Mouse (Mus musculus): ENCODE data around the gene Ppfibp1. TPM values are rescaled to one million over a fixed set of nuclear protein-coding genes. Genes with fewer than 3 reads are reported as not detected.

Gene Ppfibp1
- polyA plus RNA-seq, 1 experiment from 2014 or later = 16.5 TPM

DNA sequence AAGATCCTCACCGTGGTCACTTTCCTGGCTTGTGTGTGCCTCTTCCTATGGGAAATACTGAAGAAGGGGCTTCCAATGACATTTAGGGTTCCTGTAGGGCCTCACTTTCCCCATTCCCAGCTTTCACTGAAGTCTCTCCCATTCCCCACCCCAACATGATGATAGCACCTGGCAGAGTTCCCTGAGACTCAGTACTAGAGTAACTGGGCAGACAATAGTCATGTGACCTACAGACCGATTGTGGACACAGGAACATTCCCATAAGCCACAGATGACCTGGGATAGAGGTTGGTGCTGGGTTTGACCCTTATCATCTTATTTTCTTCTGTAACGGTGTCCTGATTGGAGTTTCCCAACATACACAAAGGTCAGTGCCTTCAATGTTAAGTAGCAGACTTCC, 4.1 kb upstream of the Ppfibp1 start:
- peaks cover 18% of the 10 kb centered on the region for H3K4me1 ChIP-seq
- 73% methylated on average over 3 of the region's 3 CpGs for WGBS (ENCODE audit: insufficient replicate concordance)
- no peak overlapping the region for H3K4me3 ChIP-seq
- no peak overlapping the region for H3K9ac ChIP-seq
- H3K27ac ChIP-seq = no peak overlapping the region
- no peaks in the 10 kb centered on the region for H3K9me3 ChIP-seq (replicated peaks)
- no peaks in the 10 kb centered on the region for H3K36me3 ChIP-seq
- 0 out of 2 replicates have a peak, but pooled peaks cover 2% of the 10 kb centered on the region for H3K27me3 ChIP-seq (replicated peaks)
- ATAC-seq = no peak
- no peak overlapping the region for H3K4me2 ChIP-seq

DNA sequence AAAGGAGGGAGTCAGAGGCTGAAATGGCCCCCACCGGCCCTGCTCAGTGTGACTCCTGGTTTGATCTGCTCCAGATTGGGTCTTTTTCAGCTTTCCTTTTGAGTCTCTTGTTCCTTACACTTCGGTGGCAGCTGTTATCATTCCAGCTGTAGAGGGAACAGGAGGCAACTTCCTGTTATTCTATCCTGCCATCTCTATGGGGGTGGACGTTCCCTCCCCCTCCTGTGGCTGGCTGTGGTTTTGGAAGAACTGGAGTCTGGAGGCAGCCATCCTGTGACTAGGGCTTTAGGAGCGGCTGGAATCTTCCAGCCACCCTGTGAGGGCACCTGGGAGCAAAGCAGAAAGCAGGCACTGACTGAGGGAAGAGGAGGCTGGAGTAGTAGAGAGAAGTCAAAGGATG, 3.4 kb upstream of the Ppfibp1 start:
- H3K4me1 ChIP-seq = peaks cover 23% of the 10 kb centered on the region
- no peak for ATAC-seq
- 25% methylated on average over 4 of the region's 4 CpGs for WGBS (ENCODE audit: insufficient replicate concordance)
- H3K9ac ChIP-seq = no peak overlapping the region
- peaks cover 7% of the 10 kb centered on the region; the same call in 1 of the 2 replicates for H3K27me3 ChIP-seq (replicated peaks)
- H3K9me3 ChIP-seq (replicated peaks) = no peaks in the 10 kb centered on the region
- no peak overlapping the region for H3K4me3 ChIP-seq
- H3K4me2 ChIP-seq = no peak overlapping the region
- H3K27ac ChIP-seq = no peak overlapping the region
- no peaks in the 10 kb centered on the region for H3K36me3 ChIP-seq

DNA sequence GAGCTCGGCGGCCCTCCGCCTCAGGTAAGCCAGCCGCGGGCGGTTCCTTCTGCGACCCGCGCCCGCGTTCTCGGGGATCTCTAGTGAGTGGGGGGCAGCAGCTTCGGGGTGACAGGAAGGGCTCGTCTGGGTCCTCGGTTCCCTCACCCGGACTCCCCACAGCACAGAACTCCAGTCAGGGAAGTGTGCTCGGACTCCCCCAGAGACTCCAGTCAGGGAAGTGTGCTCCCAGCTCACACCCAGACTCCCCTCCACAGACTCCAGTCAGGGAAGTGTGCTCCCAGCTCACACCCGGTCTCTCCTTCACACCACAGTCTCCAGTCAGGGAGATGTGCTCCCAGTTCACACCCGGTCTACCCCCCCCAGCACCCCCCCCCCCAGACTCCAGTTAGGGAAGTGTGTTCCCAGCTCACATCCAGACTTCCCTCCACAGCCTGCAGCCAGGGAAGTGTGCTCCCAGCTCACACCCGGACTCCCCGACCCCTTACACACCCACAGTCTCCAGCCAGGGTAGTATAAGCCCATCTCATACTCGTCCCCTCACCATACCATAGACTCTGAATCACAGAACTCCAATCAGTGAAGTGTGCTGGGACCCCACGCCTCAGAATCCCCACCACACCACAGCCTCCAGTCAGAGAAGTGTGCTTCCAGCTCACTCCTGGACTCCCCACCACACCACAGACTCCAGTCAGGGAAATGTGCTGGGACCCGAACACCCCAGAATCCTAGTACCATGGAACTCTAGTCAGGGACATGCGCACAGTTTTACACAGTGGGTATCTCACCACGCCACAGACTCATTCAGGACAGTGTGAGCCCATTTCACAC, 588 bp downstream of the Ppfibp1 start:
- peak overlapping the region; percentile 96 for H3K4me2 ChIP-seq
- H3K4me1 ChIP-seq = peaks cover 32% of the 10 kb centered on the region
- peak overlapping the region; percentile 79 for H3K4me3 ChIP-seq
- peak overlapping the region; percentile 85 for H3K9ac ChIP-seq
- peak overlapping the region; percentile 70 for H3K27ac ChIP-seq
- 11% methylated on average over 26 of the region's 26 CpGs for WGBS (ENCODE audit: insufficient replicate concordance)
- H3K36me3 ChIP-seq = no peaks in the 10 kb centered on the region
- peaks cover 7% of the 10 kb centered on the region; the same call in 1 of the 2 replicates for H3K27me3 ChIP-seq (replicated peaks)
- no peaks in the 10 kb centered on the region for H3K9me3 ChIP-seq (replicated peaks)
- peak; percentile 56 for ATAC-seq

DNA sequence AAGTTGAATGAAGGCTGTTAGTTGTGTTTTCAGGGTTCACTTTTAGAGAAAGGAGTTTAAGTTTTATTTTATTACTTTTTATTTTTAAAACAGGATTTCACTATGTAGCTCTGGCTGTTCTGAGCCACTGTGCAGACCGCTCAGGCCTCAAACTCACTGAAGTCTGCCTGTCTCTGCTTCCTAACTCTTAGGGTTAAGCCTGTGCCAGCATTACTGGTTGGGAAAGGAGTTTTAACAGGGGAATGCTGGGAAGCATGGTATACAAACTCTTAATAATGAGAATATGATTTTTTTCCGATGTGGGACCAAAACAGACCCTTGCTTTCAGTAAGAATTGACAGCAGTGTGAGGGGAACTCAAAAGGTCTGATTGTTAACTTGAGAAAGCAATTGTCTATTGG, 1.9 kb downstream of the Ppfibp1 start:
- H3K4me3 ChIP-seq = no peak overlapping the region
- H3K9me3 ChIP-seq (replicated peaks) = no peaks in the 10 kb centered on the region
- no peak for ATAC-seq
- H3K4me1 ChIP-seq = peaks cover 28% of the 10 kb centered on the region
- peak overlapping the region; percentile 17 for H3K4me2 ChIP-seq
- H3K36me3 ChIP-seq = no peaks in the 10 kb centered on the region
- 64% methylated on average over 2 of the region's 2 CpGs for WGBS (ENCODE audit: insufficient replicate concordance)
- peaks cover 7% of the 10 kb centered on the region; the same call in 1 of the 2 replicates for H3K27me3 ChIP-seq (replicated peaks)
- no peak overlapping the region for H3K27ac ChIP-seq
- no peak overlapping the region for H3K9ac ChIP-seq

DNA sequence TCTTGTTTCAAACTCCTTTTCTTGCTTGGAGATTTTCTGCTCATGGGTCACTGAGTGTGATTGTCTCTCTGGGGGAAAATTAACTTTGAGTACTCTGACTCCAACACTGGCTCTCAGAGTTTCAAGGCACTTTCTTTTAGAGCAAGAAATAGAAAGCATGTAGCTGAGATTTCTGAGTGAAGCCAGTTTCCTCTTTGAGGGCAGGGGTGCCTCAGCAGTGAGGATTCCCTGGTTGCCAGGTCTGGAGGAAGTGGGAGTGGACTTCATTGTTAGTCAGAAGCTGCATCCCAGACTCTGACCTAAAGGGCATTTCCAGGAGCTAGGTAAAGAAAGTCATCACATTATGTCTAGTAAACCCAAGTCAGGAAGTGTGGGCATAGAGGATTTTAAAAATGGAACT, 2.3 kb downstream of the Ppfibp1 start:
- Histone ChIP-seq H3K9ac (no peak overlapping the region), H3K9me3 (replicated peaks) (no peaks in the 10 kb centered on the region), H3K4me3 (no peak overlapping the region), H3K4me2 (peak overlapping the region; percentile 17), H3K4me1 (peaks cover 28% of the 10 kb centered on the region), H3K27ac (no peak overlapping the region), H3K27me3 (replicated peaks) (peaks cover 7% of the 10 kb centered on the region; the same call in 1 of the 2 replicates), H3K36me3 (no peaks in the 10 kb centered on the region)
- ATAC-seq = no peak

DNA sequence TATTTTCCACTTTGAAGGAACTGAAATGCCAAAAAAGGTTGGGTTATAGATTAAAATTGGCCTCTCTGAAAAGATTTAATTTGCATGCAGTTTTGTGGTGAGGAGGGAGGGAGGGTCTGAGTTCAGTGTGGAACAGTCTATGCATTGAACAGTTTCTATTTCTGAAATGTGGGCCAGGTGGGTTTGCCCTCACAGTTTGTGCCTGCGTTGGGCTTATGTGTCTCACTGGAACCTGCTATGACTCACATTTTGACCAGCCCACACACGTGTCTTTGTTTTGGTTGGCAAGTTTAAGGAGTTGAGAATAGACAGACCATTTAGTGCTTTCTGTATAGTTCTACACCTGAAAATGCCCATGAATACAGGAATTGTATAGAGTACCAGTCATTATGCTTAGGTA, 5.6 kb downstream of the Ppfibp1 start:
- no peak overlapping the region for H3K4me3 ChIP-seq
- H3K27ac ChIP-seq = no peak overlapping the region
- H3K9me3 ChIP-seq (replicated peaks) = no peaks in the 10 kb centered on the region
- peaks cover 7% of the 10 kb centered on the region; the same call in 1 of the 2 replicates for H3K27me3 ChIP-seq (replicated peaks)
- H3K4me1 ChIP-seq = peaks cover 16% of the 10 kb centered on the region
- H3K36me3 ChIP-seq = no peaks in the 10 kb centered on the region
- no peak overlapping the region for H3K4me2 ChIP-seq
- no peak for ATAC-seq
- 59% methylated on average over 2 of the region's 2 CpGs for WGBS (ENCODE audit: insufficient replicate concordance)
- no peak overlapping the region for H3K9ac ChIP-seq

DNA sequence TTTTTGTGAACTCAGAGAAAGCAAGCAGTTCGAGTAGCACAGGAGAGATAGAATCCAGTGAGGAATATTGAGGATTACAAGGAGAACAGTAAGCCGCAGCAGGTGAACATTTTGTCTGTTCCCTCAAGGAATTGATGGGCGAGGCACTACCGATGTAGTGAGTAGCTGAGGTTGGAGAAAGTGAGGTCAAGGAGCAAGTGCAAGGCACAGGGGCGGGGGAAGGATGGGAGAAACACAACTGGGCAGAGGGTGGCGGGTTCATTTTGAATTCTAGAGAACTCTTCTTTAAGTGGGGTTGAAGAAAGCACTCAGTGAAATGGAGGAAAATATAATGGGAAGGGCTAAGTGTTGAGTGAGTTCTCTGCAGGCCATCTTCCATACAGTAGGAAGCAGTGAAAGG, 10.4 kb downstream of the Ppfibp1 start:
- H3K4me2 ChIP-seq = no peak overlapping the region
- ATAC-seq = no peak
- no peaks in the 10 kb centered on the region for H3K36me3 ChIP-seq
- 62% methylated on average over 6 of the region's 6 CpGs for WGBS (ENCODE audit: insufficient replicate concordance)
- H3K4me3 ChIP-seq = no peak overlapping the region
- H3K9me3 ChIP-seq (replicated peaks) = no peaks in the 10 kb centered on the region
- H3K9ac ChIP-seq = no peak overlapping the region
- H3K27ac ChIP-seq = no peak overlapping the region
- peaks cover 3% of the 10 kb centered on the region; the same call in 1 of the 2 replicates for H3K4me1 ChIP-seq
- no peaks in the 10 kb centered on the region for H3K27me3 ChIP-seq (replicated peaks)

DNA sequence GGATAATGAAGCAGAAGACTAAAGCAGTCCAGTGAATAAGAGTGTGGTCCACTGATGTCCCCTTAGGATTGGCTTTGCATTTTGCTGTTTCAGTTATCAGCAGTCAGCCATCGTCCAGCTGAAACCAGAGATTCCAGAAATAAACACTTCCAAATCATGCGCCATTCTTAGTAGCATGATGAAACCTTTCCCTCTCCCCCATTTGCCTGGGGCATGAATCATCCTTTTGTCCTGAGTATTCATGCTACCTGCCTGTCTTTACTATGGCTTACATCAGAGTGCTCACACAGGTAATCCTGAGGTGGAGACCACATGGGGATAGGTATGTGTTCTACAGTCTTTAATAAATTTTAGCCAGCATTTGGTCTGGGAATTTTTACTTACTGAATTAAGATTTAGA, 11.4 kb downstream of the Ppfibp1 start:
- Histone ChIP-seq H3K4me3 (no peak overlapping the region), H3K27me3 (replicated peaks) (no peaks in the 10 kb centered on the region), H3K9me3 (replicated peaks) (no peaks in the 10 kb centered on the region), H3K27ac (no peak overlapping the region), H3K4me1 (peaks cover 3% of the 10 kb centered on the region; the same call in 1 of the 2 replicates), H3K9ac (no peak overlapping the region), H3K4me2 (no peak overlapping the region), H3K36me3 (no peaks in the 10 kb centered on the region)
- WGBS (ENCODE audit: insufficient replicate concordance) = 65% methylated on average over 2 of the region's 2 CpGs
- no peak for ATAC-seq

DNA sequence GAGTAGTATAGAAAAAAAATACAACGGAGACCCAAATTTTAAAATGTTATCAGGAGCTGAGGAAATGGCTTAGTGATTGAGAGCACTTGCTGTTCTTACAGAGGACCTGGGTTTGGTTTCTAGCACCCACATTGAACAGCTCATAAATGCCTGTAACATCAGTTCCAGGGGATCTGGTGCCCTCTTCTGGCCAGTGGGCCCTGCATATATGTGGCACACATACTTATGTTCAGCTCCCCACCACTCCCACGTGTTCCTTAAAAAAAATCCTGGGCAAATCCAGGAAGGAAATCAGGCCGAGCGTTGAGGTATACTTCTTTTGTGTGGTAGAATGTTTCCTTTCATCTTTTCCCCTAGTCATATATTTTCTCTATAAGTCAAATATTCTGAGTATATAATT, 13.6 kb downstream of the Ppfibp1 start:
- Histone ChIP-seq H3K9me3 (replicated peaks) (no peaks in the 10 kb centered on the region), H3K27ac (no peak overlapping the region), H3K27me3 (replicated peaks) (no peaks in the 10 kb centered on the region), H3K36me3 (no peaks in the 10 kb centered on the region), H3K4me3 (no peak overlapping the region), H3K4me1 (peaks cover 15% of the 10 kb centered on the region), H3K9ac (no peak overlapping the region), H3K4me2 (no peak overlapping the region)
- no peak for ATAC-seq
- 75% methylated on average over 4 of the region's 4 CpGs for WGBS (ENCODE audit: insufficient replicate concordance)

DNA sequence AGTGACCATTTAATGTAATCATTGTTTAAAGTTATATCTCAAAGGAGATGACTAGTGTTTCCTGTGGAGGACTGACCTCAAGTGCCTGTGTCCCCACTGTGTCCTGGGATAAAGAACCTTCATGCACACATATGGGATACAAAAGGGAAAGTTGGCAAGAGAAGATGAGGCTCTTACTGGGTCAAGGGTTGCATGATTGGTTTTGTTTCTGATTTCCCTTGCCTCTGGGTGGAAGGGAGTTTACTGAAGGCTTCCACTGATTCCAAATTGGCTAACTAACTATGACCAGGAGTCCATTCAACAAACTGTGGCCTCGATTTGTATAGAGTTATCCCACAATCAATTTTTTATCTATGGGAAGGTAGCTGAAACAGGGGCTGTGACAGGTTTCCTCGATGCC, 15.3 kb downstream of the Ppfibp1 start:
- no peak for ATAC-seq
- no peak overlapping the region for H3K9ac ChIP-seq
- peaks cover 24% of the 10 kb centered on the region for H3K4me1 ChIP-seq
- no peaks in the 10 kb centered on the region for H3K9me3 ChIP-seq (replicated peaks)
- no peaks in the 10 kb centered on the region for H3K36me3 ChIP-seq
- H3K4me2 ChIP-seq = no peak overlapping the region
- H3K27me3 ChIP-seq (replicated peaks) = no peaks in the 10 kb centered on the region
- H3K27ac ChIP-seq = no peak overlapping the region
- no peak overlapping the region for H3K4me3 ChIP-seq
- 55% methylated on average over 2 of the region's 2 CpGs for WGBS (ENCODE audit: insufficient replicate concordance)

DNA sequence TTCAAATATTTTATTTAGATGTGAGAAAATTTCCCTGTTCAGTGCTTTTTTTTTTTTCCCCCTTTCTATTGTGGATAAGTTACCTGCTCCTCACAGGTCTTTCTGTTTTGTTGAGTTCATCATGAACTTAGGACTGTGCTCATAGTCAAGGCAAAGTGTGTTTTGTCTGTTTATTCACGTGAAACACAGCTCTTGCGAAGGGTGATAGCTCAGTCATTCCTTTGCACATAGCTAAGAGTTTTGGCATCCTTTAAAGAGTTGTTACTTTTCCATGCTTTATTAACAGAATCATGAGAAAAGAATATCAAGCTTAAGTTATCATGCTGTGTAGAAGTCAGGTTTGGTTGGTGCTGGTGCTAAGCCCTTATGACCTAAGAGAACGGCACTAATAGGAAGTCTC, 16.4 kb downstream of the Ppfibp1 start:
- H3K4me1 ChIP-seq = peaks cover 27% of the 10 kb centered on the region
- ATAC-seq = no peak
- H3K36me3 ChIP-seq = no peaks in the 10 kb centered on the region
- 74% methylated on average over 3 of the region's 3 CpGs for WGBS (ENCODE audit: insufficient replicate concordance)
- no peak overlapping the region for H3K9ac ChIP-seq
- H3K27me3 ChIP-seq (replicated peaks) = no peaks in the 10 kb centered on the region
- H3K27ac ChIP-seq = no peak overlapping the region
- H3K9me3 ChIP-seq (replicated peaks) = no peaks in the 10 kb centered on the region
- no peak overlapping the region for H3K4me2 ChIP-seq
- H3K4me3 ChIP-seq = no peak overlapping the region

DNA sequence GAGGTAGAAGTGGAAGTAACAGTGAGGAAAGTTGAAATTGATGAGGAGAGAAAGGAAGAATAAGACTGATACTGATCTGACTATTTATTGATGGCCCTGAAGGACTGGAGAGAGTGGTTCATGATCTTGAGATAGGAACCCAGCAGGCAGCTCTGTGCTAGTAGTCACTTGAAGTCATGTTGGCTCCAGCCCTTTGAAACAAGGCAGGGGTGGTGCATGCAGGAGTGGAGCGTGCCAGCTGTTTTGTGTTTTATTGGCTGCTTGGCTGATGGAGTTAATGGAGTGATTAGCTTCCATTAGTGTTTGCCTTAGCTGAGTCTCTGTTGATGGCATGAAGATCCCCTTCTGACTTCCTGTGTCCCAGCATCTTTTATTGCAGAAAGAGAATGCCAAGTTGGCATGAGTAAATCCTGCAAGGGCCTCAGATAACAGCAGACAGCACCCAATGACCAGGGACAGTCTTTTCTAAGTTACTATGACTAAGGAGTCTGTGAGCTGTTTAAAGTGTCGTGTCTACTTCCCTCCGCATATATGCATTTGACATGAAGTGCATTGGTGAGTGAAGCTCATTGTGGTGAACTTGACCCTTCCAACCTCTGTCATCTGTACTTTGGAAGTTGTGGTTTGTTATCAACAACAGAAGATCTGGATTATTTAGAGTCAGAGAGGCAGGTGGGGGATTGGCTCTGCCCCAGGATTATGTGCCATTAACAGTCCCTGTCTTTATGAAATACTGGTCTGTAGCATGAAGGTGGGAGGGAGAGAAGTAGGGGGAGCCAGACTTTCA, 17.9 kb downstream of the Ppfibp1 start:
- Histone ChIP-seq H3K27ac (no peak overlapping the region), H3K4me3 (no peak overlapping the region), H3K4me1 (peaks cover 27% of the 10 kb centered on the region), H3K36me3 (no peaks in the 10 kb centered on the region), H3K4me2 (no peak overlapping the region), H3K9ac (no peak overlapping the region), H3K27me3 (replicated peaks) (no peaks in the 10 kb centered on the region), H3K9me3 (replicated peaks) (no peaks in the 10 kb centered on the region)
- 61% methylated on average over 3 of the region's 3 CpGs for WGBS (ENCODE audit: insufficient replicate concordance)
- ATAC-seq = no peak

All from liver, embryonic 12.5 days (tissue).